Mouse (Mus musculus) adrenal gland, postnatal 25 days (tissue): Measurements from ENCODE around the gene Zfp273. TPM values are rescaled to one million over a fixed set of nuclear protein-coding genes. Genes with fewer than 3 reads are reported as not detected.
"Not testable (repeated sequence)": the region's sequence is repeated elsewhere in the genome, so short reads cannot be mapped to it uniquely, and the experiment has no call there.

Experiments used
- DNase-seq: peaks from one replicate; pipeline ENCODE4 v3.0.0; 2021; ENCODE audit warnings: mixed read lengths
- long read RNA-seq: library from polyadenylated mRNA; stranded (forward); transcript quantifications from one replicate; pipeline ENCODE4 v2.0.0, GENCODE M21; 2021
- total RNA-seq: library from RNA; stranded (reverse); gene quantifications from 2 replicates; pipeline ENCODE4 v1.2.3, GENCODE M21; 2021

Zfp273 gene
- total RNA-seq = 6.5 and 7.9 TPM in 2 replicates
- long read RNA-seq = 0 reads

GRCm38 (mm10) chr13:67813710-67814660 lies at the start of gene Zfp273:
Gene Zfp273 (plus strand): TSS chr13:67813740.
- peak; percentile 65 for DNase-seq

GRCm38 (mm10) chr13:67779265-67780221 lies 34.0 kb upstream of the Zfp273 start, which contains the start of gene Zfp493:
Gene Zfp493 (plus strand): TSS chr13:67779693.
- peak; percentile 34 for DNase-seq

- no peak for DNase-seq
Measured at GRCm38 (mm10) chr13:67791921-67792455, 21.6 kb upstream of the Zfp273 start.

- DNase-seq = no peak
Measured at GRCm38 (mm10) chr13:67798618-67799017, 14.9 kb upstream of the Zfp273 start.

GRCm38 (mm10) chr13:67799151-67799550 lies 14.4 kb upstream of the Zfp273 start:
- not testable (repeated sequence) for DNase-seq

- no peak for DNase-seq
Measured at GRCm38 (mm10) chr13:67811651-67812210, 1.8 kb upstream of the Zfp273 start.

- no peak for DNase-seq
Measured at GRCm38 (mm10) chr13:67812961-67813709, 405 bp upstream of the Zfp273 start.

GRCm38 (mm10) chr13:67818636-67819035 lies 5.1 kb downstream of the Zfp273 start:
- DNase-seq = no peak

GRCm38 (mm10) chr13:67830911-67831336 lies 17.4 kb downstream of the Zfp273 start, which contains the start of gene Gm10037:
Gene Gm10037 (plus strand): TSS chr13:67831106.
- peak; percentile 33 for DNase-seq

- not testable (repeated sequence) for DNase-seq
Measured at GRCm38 (mm10) chr13:67833137-67833536, 19.6 kb downstream of the Zfp273 start.

- DNase-seq = no peak
Measured at GRCm38 (mm10) chr13:67843775-67844118, 30.2 kb downstream of the Zfp273 start.

GRCm38 (mm10) chr13:67844119-67844852 lies 30.7 kb downstream of the Zfp273 start:
- peak; percentile 10 for DNase-seq

GRCm38 (mm10) chr13:67844853-67845194 lies 31.3 kb downstream of the Zfp273 start:
- no peak for DNase-seq

GRCm38 (mm10) chr13:67850361-67850760 lies 36.8 kb downstream of the Zfp273 start:
- DNase-seq = no peak

- DNase-seq = no peak
Measured at GRCm38 (mm10) chr13:67853130-67853529, 39.6 kb downstream of the Zfp273 start.

- DNase-seq = no peak
Measured at GRCm38 (mm10) chr13:67853983-67854382, 40.4 kb downstream of the Zfp273 start.

- DNase-seq = no peak
Measured at GRCm38 (mm10) chr13:67857317-67857716, 43.8 kb downstream of the Zfp273 start.

- no peak for DNase-seq
Measured at GRCm38 (mm10) chr13:67862508-67862907, 49.0 kb downstream of the Zfp273 start.

GRCm38 (mm10) chr13:67863026-67863425 lies 49.5 kb downstream of the Zfp273 start, which contains the start of gene BC048507:
Gene BC048507 (plus strand): TSS chr13:67863326.
- DNase-seq = no peak

- DNase-seq = no peak
Measured at GRCm38 (mm10) chr13:67864764-67865350, 51.3 kb downstream of the Zfp273 start.
